Mouse (Mus musculus) heart, postnatal 0 days (tissue): ENCODE data around the gene Pmel. TPM values are rescaled to one million over a fixed set of nuclear protein-coding genes. Genes with fewer than 3 reads are reported as not detected.
A peak's percentile ranks its signal among the peaks of the same experiment; 100 is the strongest.
"Not testable (repeated sequence)": the region's sequence is repeated elsewhere in the genome, so short reads cannot be mapped to it uniquely, and the experiment has no call there.

Source experiments
- ATAC-seq: fragments of 200-750 bp; cut with Nextera tagmentation; 2 replicates; pipeline ENCODE4 v1.8.0; 2017; ENCODE audit warnings: low read depth, moderate number of reproducible peaks, moderate library complexity; ENCODE audit not compliant: insufficient read depth
- DNase-seq: peaks from one replicate; pipeline ENCODE4 v3.0.0-alpha.2; 2016; ENCODE audit warnings: low spot score
- H3K27ac ChIP-seq: fragments of 300-500 bp; sonication (generic); 2 replicates; pipeline ENCODE4 v1.5.1; 2014; ENCODE audit warnings: low read depth, mild to moderate bottlenecking
- H3K27me3 ChIP-seq: fragments of 300-500 bp; sonication (generic); 2 replicates; pipeline ENCODE4 v1.6.1; 2014; ENCODE audit warnings: low read length, mixed read lengths; ENCODE audit not compliant: control insufficient read depth, insufficient read depth
- H3K36me3 ChIP-seq: fragments of 300-500 bp; sonication (generic); replicated peaks from 2 replicates; pipeline ENCODE4 v1.6.1; 2014; ENCODE audit warnings: low read length, mixed read lengths; ENCODE audit not compliant: control insufficient read depth, insufficient read depth
- H3K4me1 ChIP-seq: fragments of 300-500 bp; sonication (generic); 2 replicates; pipeline ENCODE4 v1.6.1; 2014; ENCODE audit warnings: antibody characterized with exemption; ENCODE audit not compliant: control insufficient read depth, insufficient read depth
- H3K4me2 ChIP-seq: fragments of 300-500 bp; sonication (generic); 2 replicates; pipeline ENCODE4 v1.6.1; 2014; ENCODE audit warnings: low read depth, mild to moderate bottlenecking, low read length, moderate library complexity
- H3K4me3 ChIP-seq: fragments of 300-500 bp; sonication (generic); 2 replicates; pipeline ENCODE4 v1.5.1; 2014; ENCODE audit warnings: low read depth, low read length
- H3K9ac ChIP-seq: fragments of 300-500 bp; sonication (generic); replicated peaks from 2 replicates; pipeline ENCODE4 v1.6.1; 2014; ENCODE audit warnings: low read depth, low read length, mixed read lengths
- H3K9me3 ChIP-seq: fragments of 300-500 bp; sonication (generic); replicated peaks from 2 replicates; pipeline ENCODE4 v1.6.1; 2016; ENCODE audit warnings: low read length; ENCODE audit not compliant: control insufficient read depth
- CTCF ChIP-seq: IDR thresholded peaks from 2 replicates; pipeline ENCODE4 v1.5.1; 2016; ENCODE audit warnings: antibody characterized with exemption, control low read depth, low read depth
- EP300 ChIP-seq: IDR thresholded peaks from 2 replicates; pipeline ENCODE4 v1.6.1; 2016; ENCODE audit warnings: antibody characterized with exemption, low read depth
- WGBS: fragments of 180-500 bp; shearing (Covaris S2); extraction: QIAGEN DNeasy Blood & Tissue Kit; methylation state at CpG from one replicate; pipeline ENCODE4 v1.1.7; 2014; 5-methylcytosine and 5-hydroxymethylcytosine counted together
- polyA plus RNA-seq: library from polyadenylated mRNA; unstranded; fragments of >200 nt; fragmentation: Nextera tagmentation; extraction: Ambion mirVana; gene quantifications from 2 replicates; pipeline ENCODE4 v1.2.1, GENCODE M21; 2015
- total RNA-seq: library from RNA; depleted of rRNA; stranded (reverse); fragments of >200 nt; gene quantifications from 2 replicates; pipeline ENCODE4 v1.2.3, GENCODE M21; 2014; ENCODE audit warnings: low replicate concordance

The Pmel gene
- total and polyA plus RNA-seq, 2 experiments from 2014 or later: 2.0 to 23.2 TPM

DNA sequence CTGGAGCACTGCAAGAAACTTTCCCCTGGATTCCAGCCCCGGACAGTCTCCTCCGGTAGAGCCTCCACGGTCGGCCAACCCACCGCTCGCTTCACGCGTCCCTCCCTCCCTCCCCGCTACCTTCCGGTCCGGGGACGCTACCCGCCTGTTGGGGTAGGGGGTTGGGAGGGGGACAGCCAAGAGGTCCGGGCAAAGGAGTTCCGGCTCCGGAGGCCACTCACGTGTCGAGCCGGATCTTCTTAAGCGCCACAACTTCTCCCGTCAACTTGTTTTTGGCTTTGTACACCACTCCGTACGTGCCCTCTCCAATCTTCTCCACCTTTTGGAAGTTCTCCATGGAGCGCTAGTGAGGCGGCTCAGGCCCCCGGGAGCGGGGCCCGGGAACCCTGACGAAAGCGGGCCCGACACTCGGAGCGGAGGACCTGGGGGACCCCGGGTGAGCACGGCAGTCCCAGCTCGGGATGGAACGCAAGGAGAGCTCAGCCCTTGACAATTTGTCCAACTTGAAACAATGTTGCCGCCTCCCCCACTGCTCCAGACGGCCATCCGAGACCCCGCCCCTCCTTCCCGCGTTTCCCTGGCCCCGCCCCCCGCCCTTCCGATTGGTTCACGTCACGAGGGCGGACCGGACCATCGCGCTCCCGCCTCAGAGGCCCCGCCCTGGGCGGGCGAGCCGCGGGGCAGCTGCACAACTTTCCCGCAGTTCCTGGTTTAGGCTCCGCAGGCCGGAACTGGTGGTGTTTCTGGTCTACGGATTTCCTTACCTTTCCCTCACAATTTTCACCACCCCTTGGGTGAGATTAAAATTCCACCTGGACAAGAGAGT lies 709 bp downstream of the Pmel start, which contains the start of gene Cdk2:
TSS of gene Cdk2 (minus strand) at position 541 of the 826 bp plus-strand sequence.
- under 1% methylated on average over 62 of the region's 62 CpGs for WGBS
- peak; percentile 95 for ATAC-seq
- peak within 1 kb of the TSS; percentile 93 for H3K27ac ChIP-seq
- peaks cover 16% of the 10 kb centered on the region for H3K36me3 ChIP-seq
- H3K27me3 ChIP-seq: no peaks in the 10 kb centered on the region
- peak within 1 kb of the TSS; percentile 63 for H3K9ac ChIP-seq
- H3K4me3 ChIP-seq: peak within 1 kb of the TSS; percentile 78
- H3K4me1 ChIP-seq: peaks cover 8% of the 10 kb centered on the region; the same call in 1 of the 2 replicates
- H3K9me3 ChIP-seq: no peaks in the 10 kb centered on the region
- H3K4me2 ChIP-seq: peak within 1 kb of the TSS; percentile 68
- peak; percentile 92 for DNase-seq
- TF ChIP-seq EP300: no peak

- Histone ChIP-seq H3K36me3 (peaks cover 11% of the 10 kb centered on the region), H3K4me3 (peak overlapping the region; percentile 78), H3K9me3 (no peaks in the 10 kb centered on the region), H3K9ac (peak overlapping the region; percentile 63), H3K4me2 (peak overlapping the region; percentile 68), H3K27me3 (no peaks in the 10 kb centered on the region), H3K4me1 (peaks cover 8% of the 10 kb centered on the region; the same call in 1 of the 2 replicates), H3K27ac (peak overlapping the region; percentile 93)
- WGBS: 11% methylated on average over 11 of the region's 11 CpGs
- TF ChIP-seq CTCF (no peak), EP300 (no peak)
- no peak for ATAC-seq
- peak; percentile 25 for DNase-seq
These were observed 1.3 kb downstream of the Pmel start for GRCm38 (mm10) chr10:128705317-128705693.

DNA sequence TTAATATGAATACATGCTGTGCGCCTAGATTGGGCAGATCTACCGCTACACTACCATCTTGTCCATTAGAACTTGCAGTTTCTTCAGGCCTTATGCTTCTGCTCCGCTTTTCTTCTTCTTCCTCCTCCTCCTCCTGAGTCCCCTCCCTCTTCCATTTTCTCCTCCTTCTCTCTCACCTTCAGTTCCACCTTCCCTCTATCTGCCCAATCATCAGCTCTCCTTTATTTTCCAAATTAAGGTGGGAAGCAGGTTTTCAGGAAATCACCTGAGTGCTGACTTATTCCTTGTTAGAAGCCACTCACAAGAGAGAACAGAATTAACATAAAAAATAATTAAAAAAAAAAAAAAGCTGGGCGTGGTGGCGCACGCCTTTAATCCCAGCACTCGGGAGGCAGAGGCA lies 7.3 kb downstream of the Pmel start:
- DNase-seq, H3K9me3 ChIP-seq, H3K36me3 ChIP-seq, H3K9ac ChIP-seq, H3K27me3 ChIP-seq, H3K27ac ChIP-seq, H3K4me2 ChIP-seq, H3K4me1 ChIP-seq, ATAC-seq, H3K4me3 ChIP-seq: not testable (repeated sequence)
- WGBS: 90% methylated on average over 7 of the region's 7 CpGs

DNA sequence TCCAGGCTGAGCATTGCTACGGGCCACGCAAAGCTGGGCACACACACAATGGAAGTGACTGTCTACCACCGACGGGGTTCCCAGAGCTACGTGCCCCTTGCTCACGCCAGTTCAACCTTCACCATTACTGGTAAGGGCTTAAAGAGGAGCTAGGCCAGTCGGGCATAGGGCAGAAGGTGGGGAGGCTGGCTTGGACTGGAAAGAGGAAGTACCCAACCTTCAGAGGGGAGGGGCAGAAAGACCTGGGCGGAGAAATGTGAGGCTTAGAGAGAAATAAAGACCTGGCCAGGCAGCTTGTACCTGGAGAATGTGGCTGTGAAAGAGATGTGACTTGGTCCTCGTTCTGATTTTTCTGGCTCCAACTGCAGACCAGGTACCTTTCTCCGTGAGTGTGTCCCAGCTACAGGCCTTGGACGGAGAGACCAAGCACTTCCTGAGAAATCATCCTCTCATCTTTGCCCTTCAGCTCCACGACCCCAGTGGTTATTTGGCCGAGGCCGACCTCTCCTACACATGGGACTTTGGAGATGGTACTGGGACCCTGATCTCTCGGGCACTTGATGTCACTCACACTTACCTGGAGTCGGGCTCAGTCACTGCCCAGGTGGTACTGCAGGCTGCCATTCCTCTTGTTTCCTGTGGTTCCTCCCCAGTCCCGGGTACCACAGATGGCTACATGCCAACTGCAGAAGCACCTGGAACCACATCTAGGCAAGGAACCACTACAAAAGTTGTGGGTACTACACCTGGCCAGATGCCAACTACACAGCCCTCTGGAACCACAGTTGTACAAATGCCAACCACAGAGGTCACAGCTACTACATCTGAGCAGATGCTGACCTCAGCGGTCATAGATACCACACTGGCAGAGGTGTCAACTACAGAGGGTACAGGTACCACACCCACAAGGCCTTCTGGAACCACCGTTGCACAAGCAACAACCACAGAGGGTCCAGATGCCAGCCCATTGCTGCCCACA lies 11.9 kb downstream of the Pmel start:
- no peaks in the 10 kb centered on the region for H3K36me3 ChIP-seq
- no peaks in the 10 kb centered on the region for H3K4me1 ChIP-seq
- H3K27me3 ChIP-seq: no peaks in the 10 kb centered on the region
- no peak overlapping the region for H3K9ac ChIP-seq
- H3K9me3 ChIP-seq: no peaks in the 10 kb centered on the region
- no peak overlapping the region for H3K4me2 ChIP-seq
- no peak overlapping the region for H3K27ac ChIP-seq
- 80% methylated on average over 19 of the region's 19 CpGs for WGBS
- DNase-seq: no peak
- no peak overlapping the region for H3K4me3 ChIP-seq
- TF ChIP-seq CTCF: no peak
- TF ChIP-seq EP300: no peak
- no peak for ATAC-seq

GRCm38 (mm10) chr10:128725466-128725865 lies 21.5 kb downstream of the Pmel start:
- H3K27me3 ChIP-seq, ATAC-seq, H3K4me3 ChIP-seq, H3K27ac ChIP-seq, H3K4me2 ChIP-seq, DNase-seq, H3K4me1 ChIP-seq, H3K9me3 ChIP-seq, H3K9ac ChIP-seq: not testable (repeated sequence)
- WGBS: 78% methylated on average over 3 of the region's 4 CpGs
- H3K36me3 ChIP-seq: peaks cover 19% of the 10 kb centered on the region
